Mouse (Mus musculus) heart, embryonic 13.5 days (tissue): ENCODE data around the gene Myo10. TPM values are rescaled to one million over a fixed set of nuclear protein-coding genes. Genes with fewer than 3 reads are reported as not detected.

Experiments
- ATAC-seq: fragments of 200-750 bp; cut with Nextera tagmentation; 2 replicates; pipeline ENCODE4 v1.8.0; 2017; ENCODE audit warnings: moderate TSS enrichment; ENCODE audit not compliant: insufficient number of reproducible peaks, low FRiP score, low TSS enrichment; ENCODE audit errors: extremely low read depth
- H3K27ac ChIP-seq: fragments of 300-500 bp; sonication (generic); replicated peaks from 2 replicates; pipeline ENCODE4 v1.5.1; 2015; ENCODE audit warnings: moderate library complexity, mild to moderate bottlenecking, inconsistent platforms
- H3K27me3 ChIP-seq: fragments of 300-500 bp; sonication (generic); replicated peaks from 2 replicates; pipeline ENCODE4 v1.6.1; 2015; ENCODE audit warnings: mild to moderate bottlenecking, inconsistent platforms
- H3K36me3 ChIP-seq: fragments of 300-500 bp; sonication (generic); 2 replicates; pipeline ENCODE4 v1.6.1; 2015; ENCODE audit warnings: mild to moderate bottlenecking, inconsistent platforms
- H3K4me1 ChIP-seq: fragments of 300-500 bp; sonication (generic); 2 replicates; pipeline ENCODE4 v1.6.1; 2015; ENCODE audit warnings: inconsistent platforms
- H3K4me2 ChIP-seq: fragments of 300-500 bp; sonication (generic); 2 replicates; pipeline ENCODE4 v1.6.1; 2015; ENCODE audit warnings: inconsistent platforms, mild to moderate bottlenecking, moderate library complexity
- H3K4me3 ChIP-seq: fragments of 300-500 bp; sonication (generic); 2 replicates; pipeline ENCODE4 v1.5.1; 2015; ENCODE audit warnings: moderate library complexity, mild to moderate bottlenecking, inconsistent platforms
- H3K9ac ChIP-seq: fragments of 300-500 bp; sonication (generic); 2 replicates; pipeline ENCODE4 v1.6.1; 2015; ENCODE audit warnings: inconsistent platforms, mild to moderate bottlenecking, moderate library complexity
- H3K9me3 ChIP-seq: fragments of 300-500 bp; sonication (generic); 2 replicates; pipeline ENCODE4 v1.6.1; 2016; ENCODE audit warnings: inconsistent platforms
- WGBS: fragments of 180-500 bp; shearing (Covaris S2); methylation state at CpG from one replicate; pipeline ENCODE4 v1.1.7; 2015; ENCODE audit warnings: mixed read lengths; 5-methylcytosine and 5-hydroxymethylcytosine counted together
- polyA plus RNA-seq: library from polyadenylated mRNA; unstranded; fragments of >200 nt; fragmentation: Nextera tagmentation; extraction: Ambion mirVana; gene quantifications from 2 replicates; pipeline ENCODE4 v1.2.1, GENCODE M21; 2015

The Myo10 gene
- polyA plus RNA-seq, 1 experiment from 2014 or later, result 11.0 TPM

GRCm38 (mm10) chr15:25756072-25756471 is 133.7 kb downstream of the Myo10 start:
- WGBS, result 50% methylated on average over 3 of the region's 3 CpGs
- H3K4me1 ChIP-seq, result no peaks in the 10 kb centered on the region
- H3K27me3 ChIP-seq, result no peaks in the 10 kb centered on the region; the same call in 1 of the 2 replicates
- peaks cover 4% of the 10 kb centered on the region; the same call in 1 of the 2 replicates for H3K36me3 ChIP-seq
- no peak overlapping the region for H3K4me2 ChIP-seq
- H3K9ac ChIP-seq, result no peak overlapping the region
- H3K9me3 ChIP-seq, result no peaks in the 10 kb centered on the region
- ATAC-seq, result no peak
- no peak overlapping the region for H3K27ac ChIP-seq
- no peak overlapping the region for H3K4me3 ChIP-seq

- no peak for ATAC-seq
- H3K4me1 ChIP-seq, result peaks cover 14% of the 10 kb centered on the region
- peaks cover 4% of the 10 kb centered on the region; the same call in 1 of the 2 replicates for H3K36me3 ChIP-seq
- no peak overlapping the region for H3K27ac ChIP-seq
- H3K9me3 ChIP-seq, result no peaks in the 10 kb centered on the region
- 74% methylated on average over 10 of the region's 10 CpGs for WGBS
- H3K4me3 ChIP-seq, result no peak overlapping the region
- H3K27me3 ChIP-seq, result no peaks in the 10 kb centered on the region; the same call in 1 of the 2 replicates
- H3K4me2 ChIP-seq, result no peak overlapping the region
- no peak overlapping the region for H3K9ac ChIP-seq
Observed at GRCm38 (mm10) chr15:25758037-25758436, 135.7 kb downstream of the Myo10 start.

DNA sequence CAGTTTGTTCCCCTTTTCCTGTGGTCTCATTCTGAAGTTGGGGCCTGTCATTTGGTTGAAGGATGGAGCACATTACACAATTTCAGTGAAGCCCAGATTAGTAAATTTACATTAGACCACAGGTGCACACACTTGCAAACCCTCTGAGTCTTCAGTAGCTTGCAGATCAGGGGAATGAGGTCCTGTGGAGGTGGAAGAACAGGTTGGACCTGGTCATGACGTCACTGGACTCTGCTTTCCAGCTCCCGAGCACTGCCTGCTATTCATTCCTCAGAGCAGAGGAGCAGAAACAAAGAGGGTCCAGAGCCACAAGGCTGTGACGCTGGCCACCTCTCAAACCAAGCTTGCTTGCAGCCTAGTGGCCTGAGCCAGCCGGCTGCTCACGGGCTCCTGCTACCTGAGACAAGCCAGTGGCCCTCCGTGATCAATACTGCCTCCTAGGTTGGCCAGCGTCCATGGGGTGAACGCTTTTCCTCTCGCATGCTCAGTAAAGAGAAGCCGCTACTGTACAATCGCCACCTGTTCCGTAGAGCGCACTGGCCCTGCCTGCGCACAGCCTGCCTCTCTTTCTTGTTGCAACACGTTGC is 136.3 kb downstream of the Myo10 start:
- Histone ChIP-seq H3K4me1 (peaks cover 15% of the 10 kb centered on the region), H3K27me3 (no peaks in the 10 kb centered on the region; the same call in 1 of the 2 replicates), H3K4me2 (no peak overlapping the region), H3K36me3 (peaks cover 4% of the 10 kb centered on the region; the same call in 1 of the 2 replicates), H3K9me3 (no peaks in the 10 kb centered on the region), H3K9ac (no peak overlapping the region), H3K27ac (no peak overlapping the region), H3K4me3 (no peak overlapping the region)
- no peak for ATAC-seq
- WGBS, result 74% methylated on average over 15 of the region's 15 CpGs

DNA sequence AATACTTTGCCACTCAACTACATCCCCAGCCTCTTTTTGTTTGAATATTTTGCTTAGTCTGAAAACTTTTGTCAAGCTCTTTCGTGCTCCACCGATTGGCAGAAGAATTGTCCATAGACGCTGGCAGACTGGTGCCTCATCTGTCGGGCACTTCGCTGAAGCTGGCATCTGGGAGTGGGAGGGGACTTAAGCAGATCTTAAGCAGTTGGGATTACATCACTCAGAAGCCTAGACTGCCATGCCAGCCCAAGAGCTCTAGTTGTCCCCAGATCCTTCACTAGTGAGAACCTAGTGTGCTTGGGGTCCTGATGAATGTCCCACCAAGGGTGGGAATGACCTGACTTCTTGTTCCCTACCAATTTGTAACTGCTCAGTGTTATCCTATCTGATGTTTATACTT is 138.0 kb downstream of the Myo10 start:
- Histone ChIP-seq H3K9me3 (no peaks in the 10 kb centered on the region), H3K36me3 (peaks cover 4% of the 10 kb centered on the region; the same call in 1 of the 2 replicates), H3K4me2 (no peak overlapping the region), H3K4me1 (peaks cover 21% of the 10 kb centered on the region), H3K9ac (no peak overlapping the region), H3K4me3 (no peak overlapping the region), H3K27ac (no peak overlapping the region), H3K27me3 (no peaks in the 10 kb centered on the region)
- no peak for ATAC-seq
- 75% methylated on average over 5 of the region's 5 CpGs for WGBS

GRCm38 (mm10) chr15:25761049-25761448 is 138.7 kb downstream of the Myo10 start:
- no peak for ATAC-seq
- H3K27me3 ChIP-seq, result no peaks in the 10 kb centered on the region
- H3K27ac ChIP-seq, result no peak overlapping the region
- no peak overlapping the region for H3K4me3 ChIP-seq
- no peak overlapping the region for H3K4me2 ChIP-seq
- peaks cover 24% of the 10 kb centered on the region for H3K4me1 ChIP-seq
- whole genome bisulfite sequencing, result 80% methylated on average over 2 of the region's 2 CpGs
- H3K9me3 ChIP-seq, result no peaks in the 10 kb centered on the region
- H3K9ac ChIP-seq, result no peak overlapping the region
- peaks cover 4% of the 10 kb centered on the region; the same call in 1 of the 2 replicates for H3K36me3 ChIP-seq

- Histone ChIP-seq H3K9ac (no peak overlapping the region), H3K4me2 (no peak overlapping the region), H3K9me3 (no peaks in the 10 kb centered on the region), H3K27ac (no peak overlapping the region), H3K4me1 (peaks cover 32% of the 10 kb centered on the region), H3K27me3 (no peaks in the 10 kb centered on the region), H3K4me3 (no peak overlapping the region), H3K36me3 (no peaks in the 10 kb centered on the region)
- no peak for ATAC-seq
- WGBS, result 42% methylated on average over 8 of the region's 8 CpGs
Observed at GRCm38 (mm10) chr15:25761800-25762211, 139.5 kb downstream of the Myo10 start.

- H3K27me3 ChIP-seq, result no peaks in the 10 kb centered on the region
- no peak overlapping the region for H3K4me3 ChIP-seq
- H3K9me3 ChIP-seq, result no peaks in the 10 kb centered on the region
- ATAC-seq, result no peak
- no peak overlapping the region for H3K4me2 ChIP-seq
- no peak overlapping the region for H3K27ac ChIP-seq
- H3K4me1 ChIP-seq, result peaks cover 37% of the 10 kb centered on the region
- no peaks in the 10 kb centered on the region for H3K36me3 ChIP-seq
- H3K9ac ChIP-seq, result no peak overlapping the region
- WGBS, result 38% methylated on average over 8 of the region's 8 CpGs
Observed at GRCm38 (mm10) chr15:25762306-25762705, 140.0 kb downstream of the Myo10 start.

- H3K9me3 ChIP-seq, result no peaks in the 10 kb centered on the region
- no peaks in the 10 kb centered on the region for H3K36me3 ChIP-seq
- ATAC-seq, result no peak
- no peak overlapping the region for H3K4me3 ChIP-seq
- 63% methylated on average over 7 of the region's 7 CpGs for WGBS
- H3K27ac ChIP-seq, result no peak overlapping the region
- no peaks in the 10 kb centered on the region for H3K27me3 ChIP-seq
- peaks cover 45% of the 10 kb centered on the region for H3K4me1 ChIP-seq
- no peak overlapping the region for H3K4me2 ChIP-seq
- no peak overlapping the region for H3K9ac ChIP-seq
Observed at GRCm38 (mm10) chr15:25763106-25763505, 140.8 kb downstream of the Myo10 start.

DNA sequence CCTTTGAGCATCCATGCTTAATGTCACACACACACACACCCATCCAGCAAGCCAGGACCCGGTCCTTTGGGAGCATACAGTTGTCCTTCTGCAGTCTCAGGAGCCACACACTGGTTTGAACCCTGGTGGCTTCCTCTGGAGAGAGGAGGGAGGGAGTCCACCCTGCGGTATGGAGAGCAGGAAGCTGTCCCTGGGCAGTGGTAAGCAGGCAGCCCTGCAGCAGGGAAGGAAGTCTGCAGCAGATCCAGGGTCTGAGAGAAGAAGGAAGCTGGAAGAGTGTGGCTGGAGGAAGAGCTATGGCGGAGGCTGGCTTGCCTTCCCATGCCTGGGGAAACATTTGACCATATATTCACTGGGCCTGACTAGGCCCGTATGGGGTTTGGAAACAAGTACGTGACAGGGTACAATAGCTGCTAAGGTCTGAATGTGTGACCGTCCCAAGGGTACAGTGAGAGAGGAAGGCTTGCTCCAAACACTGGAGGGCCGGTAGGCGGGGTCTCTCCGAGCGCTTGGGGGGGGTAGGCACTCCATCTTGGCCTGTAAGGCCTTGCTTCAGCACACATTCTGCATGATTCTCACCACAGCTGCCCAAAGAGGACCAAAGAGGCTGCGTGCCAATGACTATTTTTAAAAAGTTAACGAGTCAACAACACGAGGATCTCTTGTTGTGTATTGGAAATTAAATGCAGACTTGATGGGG is 142.5 kb downstream of the Myo10 start:
- ATAC-seq, result no peak
- no peak overlapping the region; the same call in 1 of the 2 replicates for H3K27ac ChIP-seq
- no peaks in the 10 kb centered on the region for H3K9me3 ChIP-seq

DNA sequence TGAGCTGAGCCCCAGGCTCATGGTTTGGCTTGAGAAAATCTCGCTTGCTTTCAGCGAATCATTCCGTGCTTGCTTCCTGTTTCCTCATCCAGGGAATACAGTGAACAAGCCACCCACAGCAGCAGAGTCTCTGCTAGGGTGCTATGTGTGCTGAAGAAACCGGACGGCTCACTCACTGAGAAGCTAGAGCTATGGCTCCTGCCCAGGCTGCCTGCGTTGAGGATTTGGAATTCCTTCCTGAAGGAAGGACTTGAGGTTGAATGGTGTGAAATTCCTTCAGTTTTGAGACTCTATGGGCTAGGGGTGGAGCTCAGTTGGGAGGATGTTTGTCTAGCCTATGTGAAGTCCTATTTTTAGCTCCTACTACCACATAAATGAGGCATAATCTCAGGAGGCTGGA is 145.5 kb downstream of the Myo10 start:
- peak overlapping the region; percentile 20; the same call in 1 of the 2 replicates for H3K4me2 ChIP-seq
- 0 out of 2 replicates have a peak, but pooled peaks have one; percentile 23 for ATAC-seq
- no peaks in the 10 kb centered on the region for H3K27me3 ChIP-seq
- H3K9me3 ChIP-seq, result no peaks in the 10 kb centered on the region
- no peak overlapping the region for H3K4me3 ChIP-seq
- peak overlapping the region; percentile 16; the same call in 1 of the 2 replicates for H3K9ac ChIP-seq
- peak overlapping the region; percentile 87 for H3K27ac ChIP-seq
- H3K4me1 ChIP-seq, result peaks cover 49% of the 10 kb centered on the region
- WGBS, result 19% methylated on average over 6 of the region's 6 CpGs
- H3K36me3 ChIP-seq, result no peaks in the 10 kb centered on the region

More for the DNA sequence above, 142.5 kb downstream of the Myo10 start:
- Histone ChIP-seq H3K9ac (no peak overlapping the region), H3K36me3 (no peaks in the 10 kb centered on the region), H3K4me3 (no peak overlapping the region), H3K27me3 (no peaks in the 10 kb centered on the region), H3K4me2 (no peak overlapping the region), H3K4me1 (peaks cover 61% of the 10 kb centered on the region)
- 71% methylated on average over 13 of the region's 13 CpGs for WGBS

- WGBS, result 42% methylated on average over 9 of the region's 9 CpGs
- no peaks in the 10 kb centered on the region for H3K9me3 ChIP-seq
- H3K4me1 ChIP-seq, result peaks cover 57% of the 10 kb centered on the region
- no peaks in the 10 kb centered on the region for H3K36me3 ChIP-seq
- no peak overlapping the region for H3K4me2 ChIP-seq
- H3K27me3 ChIP-seq, result no peaks in the 10 kb centered on the region
- H3K27ac ChIP-seq, result peak overlapping the region; percentile 87
- 0 out of 2 replicates have a peak overlapping the region, but pooled peaks have one; percentile 28 for H3K9ac ChIP-seq
- no peak; the same call in 1 of the 2 replicates for ATAC-seq
- no peak overlapping the region for H3K4me3 ChIP-seq
Observed at GRCm38 (mm10) chr15:25769524-25770255, 147.4 kb downstream of the Myo10 start.
